Mouse (Mus musculus): ENCODE data around the gene Gxylt2. TPM values are rescaled to one million over a fixed set of nuclear protein-coding genes. Genes with fewer than 3 reads are reported as not detected.

Gxylt2 gene
- polyA plus RNA-seq, 1 experiment from 2014 or later, result 0.32 TPM

DNA sequence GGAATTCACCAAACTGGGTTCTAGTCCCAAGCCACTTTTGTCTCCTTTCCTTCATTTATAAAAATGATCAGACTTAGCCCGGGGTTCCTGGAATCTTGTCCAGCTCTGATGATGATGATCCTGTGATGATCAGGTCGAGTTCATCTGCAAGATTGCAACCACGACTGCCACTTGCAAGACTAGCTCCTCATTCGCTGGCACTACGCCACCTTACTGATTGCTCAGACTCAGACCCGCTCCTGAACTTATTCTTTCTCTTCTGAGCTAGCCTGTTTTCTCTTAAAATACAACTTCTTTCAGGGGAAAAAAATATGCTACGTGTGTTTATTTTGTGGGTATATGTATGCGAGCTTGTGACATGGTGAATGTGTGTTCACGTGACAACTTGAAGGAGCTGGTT, 4.5 kb downstream of the Gxylt2 start:
- Histone ChIP-seq H3K9me3 (ENCODE audit: control insufficient read depth, low read length) (no peaks in the 10 kb centered on the region), H3K9ac (ENCODE audit: low read depth, low read length) (no peak overlapping the region), H3K4me1 (ENCODE audit: control insufficient read depth, insufficient read depth, low read length) (peaks cover 10% of the 10 kb centered on the region), H3K27me3 (replicated peaks; ENCODE audit: control insufficient read depth, insufficient read depth, low read length) (peaks cover 15% of the 10 kb centered on the region), H3K4me2 (ENCODE audit: low read depth, low read length) (no peak overlapping the region), H3K27ac (ENCODE audit: low read length) (no peak overlapping the region), H3K36me3 (ENCODE audit: control insufficient read depth, insufficient read depth, low read length) (no peaks in the 10 kb centered on the region), H3K4me3 (ENCODE audit: low read length) (no peak overlapping the region)
- no peak for ATAC-seq
- 82% methylated on average over 9 of the region's 9 CpGs for WGBS

DNA sequence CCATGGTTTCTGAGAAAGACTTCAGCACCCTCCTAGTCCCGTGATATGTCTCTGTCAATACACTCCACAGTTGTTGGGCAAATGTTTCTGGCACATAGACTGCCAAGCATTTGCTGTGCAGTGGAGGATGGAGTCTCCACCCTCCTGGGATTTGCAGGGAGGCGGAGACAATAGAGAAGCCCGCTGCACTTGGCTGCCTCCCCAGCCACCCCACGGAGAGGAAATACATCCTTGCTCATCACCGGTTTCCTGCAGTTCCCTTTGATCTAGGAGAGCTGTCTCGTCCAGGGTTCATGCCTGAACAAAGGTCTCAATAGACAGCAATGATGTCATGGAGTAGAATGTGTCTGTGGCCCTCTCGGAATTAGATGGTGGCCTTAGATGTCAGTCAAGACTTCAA, 4.9 kb downstream of the Gxylt2 start:
- WGBS, result 27% methylated on average over 7 of the region's 7 CpGs
- Histone ChIP-seq H3K36me3 (ENCODE audit: control insufficient read depth, insufficient read depth, low read length) (no peaks in the 10 kb centered on the region), H3K27ac (ENCODE audit: low read length) (no peak overlapping the region), H3K9ac (ENCODE audit: low read depth, low read length) (no peak overlapping the region), H3K4me2 (ENCODE audit: low read depth, low read length) (no peak overlapping the region), H3K4me1 (ENCODE audit: control insufficient read depth, insufficient read depth, low read length) (peaks cover 7% of the 10 kb centered on the region), H3K9me3 (ENCODE audit: control insufficient read depth, low read length) (no peaks in the 10 kb centered on the region), H3K27me3 (replicated peaks; ENCODE audit: control insufficient read depth, insufficient read depth, low read length) (peaks cover 10% of the 10 kb centered on the region), H3K4me3 (ENCODE audit: low read length) (no peak overlapping the region)
- ATAC-seq, result peak; percentile 42; the same call in 1 of the 2 replicates

DNA sequence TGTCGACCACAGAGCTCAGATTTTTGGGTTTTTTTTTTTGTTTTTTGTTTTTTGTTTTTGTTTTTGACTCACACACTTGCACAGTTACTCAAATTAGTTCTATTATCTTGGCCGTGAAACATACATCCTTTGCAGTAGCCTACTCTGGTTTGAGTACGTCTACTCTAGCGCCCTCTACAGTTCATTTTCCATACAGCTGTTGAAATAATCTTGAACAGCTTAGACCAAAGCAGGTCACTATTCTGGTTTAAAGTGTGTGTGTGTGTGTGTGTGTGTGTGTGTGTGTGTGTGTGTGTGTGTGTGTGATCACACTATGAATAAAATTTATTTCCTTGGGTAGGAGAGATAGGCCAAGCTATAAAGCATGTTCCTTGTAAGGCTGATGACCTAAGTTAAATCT, 5.6 kb downstream of the Gxylt2 start:
- no peaks in the 10 kb centered on the region for H3K9me3 ChIP-seq (ENCODE audit: control insufficient read depth, low read length)

DNA sequence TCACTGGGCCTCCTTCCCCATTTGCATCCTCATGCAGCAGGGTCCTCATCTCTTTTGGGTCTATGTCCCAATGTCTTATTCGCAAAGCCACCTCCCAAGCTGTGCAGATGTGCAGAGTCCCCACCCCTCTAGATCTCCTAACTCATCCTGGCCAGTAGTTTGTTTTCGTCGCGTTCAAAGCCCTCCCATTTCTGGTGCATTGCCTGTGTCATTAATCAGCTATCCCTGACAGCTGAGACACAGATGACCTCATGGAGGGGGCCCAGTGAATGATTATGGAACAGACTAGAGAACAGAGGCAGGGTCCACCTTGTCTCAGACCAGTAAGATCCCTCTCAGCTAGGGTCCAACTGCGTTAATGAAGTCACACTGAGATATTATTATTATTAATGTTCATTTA, 6.3 kb downstream of the Gxylt2 start:
- no peak overlapping the region for H3K9ac ChIP-seq (ENCODE audit: low read depth, low read length)
- no peak overlapping the region for H3K4me3 ChIP-seq (ENCODE audit: low read length)
- H3K27me3 ChIP-seq (replicated peaks; ENCODE audit: control insufficient read depth, insufficient read depth, low read length), result no peaks in the 10 kb centered on the region; the same call in 1 of the 2 replicates
- no peaks in the 10 kb centered on the region for H3K36me3 ChIP-seq (ENCODE audit: control insufficient read depth, insufficient read depth, low read length)
- no peaks in the 10 kb centered on the region for H3K9me3 ChIP-seq (ENCODE audit: control insufficient read depth, low read length)
- no peaks in the 10 kb centered on the region; the same call in 1 of the 2 replicates for H3K4me1 ChIP-seq (ENCODE audit: control insufficient read depth, insufficient read depth, low read length)
- no peak overlapping the region for H3K4me2 ChIP-seq (ENCODE audit: low read depth, low read length)
- WGBS, result 82% methylated on average over 5 of the region's 5 CpGs
- no peak overlapping the region for H3K27ac ChIP-seq (ENCODE audit: low read length)
- ATAC-seq, result no peak

More for the DNA sequence above, 5.6 kb downstream of the Gxylt2 start:
- no peak for ATAC-seq
- H3K4me1 ChIP-seq (ENCODE audit: control insufficient read depth, insufficient read depth, low read length), result peaks cover 4% of the 10 kb centered on the region
- no peaks in the 10 kb centered on the region for H3K36me3 ChIP-seq (ENCODE audit: control insufficient read depth, insufficient read depth, low read length)
- no peak overlapping the region for H3K9ac ChIP-seq (ENCODE audit: low read depth, low read length)
- no peak overlapping the region for H3K4me3 ChIP-seq (ENCODE audit: low read length)
- WGBS, result 34% methylated on average over 4 of the region's 4 CpGs
- peaks cover 4% of the 10 kb centered on the region for H3K27me3 ChIP-seq (replicated peaks; ENCODE audit: control insufficient read depth, insufficient read depth, low read length)
- no peak overlapping the region for H3K27ac ChIP-seq (ENCODE audit: low read length)
- no peak overlapping the region for H3K4me2 ChIP-seq (ENCODE audit: low read depth, low read length)

DNA sequence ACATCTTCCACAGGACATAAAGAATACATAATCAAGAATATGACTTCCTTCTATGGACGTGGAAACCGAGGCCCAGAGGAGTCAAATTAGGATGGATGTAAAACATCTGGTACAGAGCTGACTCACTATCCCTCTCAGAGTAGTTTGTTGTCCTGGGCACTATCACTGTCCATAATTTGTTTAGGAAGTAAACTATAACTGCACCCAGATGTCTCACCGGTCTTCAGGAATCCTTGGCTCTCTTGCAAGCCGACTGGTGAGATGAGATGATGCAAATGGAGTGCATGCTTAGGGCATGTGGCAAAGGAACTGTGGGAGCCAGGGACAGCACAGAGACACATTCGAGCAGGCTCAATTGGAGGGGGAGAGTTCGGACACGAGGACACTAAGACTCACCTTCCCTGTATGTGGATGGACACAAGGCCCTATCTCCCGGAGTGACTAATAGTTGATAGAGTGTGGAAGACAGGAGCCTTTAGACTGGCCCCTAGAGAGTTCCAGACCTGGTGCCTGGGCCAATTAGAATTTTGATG, 10.8 kb downstream of the Gxylt2 start:
- no peaks in the 10 kb centered on the region for H3K36me3 ChIP-seq (ENCODE audit: control insufficient read depth, insufficient read depth, low read length)
- no peaks in the 10 kb centered on the region; the same call in 1 of the 2 replicates for H3K4me1 ChIP-seq (ENCODE audit: control insufficient read depth, insufficient read depth, low read length)
- H3K27me3 ChIP-seq (replicated peaks; ENCODE audit: control insufficient read depth, insufficient read depth, low read length), result no peaks in the 10 kb centered on the region; the same call in 1 of the 2 replicates
- WGBS, result 75% methylated on average over 8 of the region's 8 CpGs
- 0 out of 2 replicates have a peak, but pooled peaks cover 2% of the 10 kb centered on the region for H3K9me3 ChIP-seq (ENCODE audit: control insufficient read depth, low read length)
- ATAC-seq, result no peak
- no peak overlapping the region for H3K4me3 ChIP-seq (ENCODE audit: low read length)
- no peak overlapping the region for H3K4me2 ChIP-seq (ENCODE audit: low read depth, low read length)
- H3K27ac ChIP-seq (ENCODE audit: low read length), result no peak overlapping the region
- no peak overlapping the region for H3K9ac ChIP-seq (ENCODE audit: low read depth, low read length)

DNA sequence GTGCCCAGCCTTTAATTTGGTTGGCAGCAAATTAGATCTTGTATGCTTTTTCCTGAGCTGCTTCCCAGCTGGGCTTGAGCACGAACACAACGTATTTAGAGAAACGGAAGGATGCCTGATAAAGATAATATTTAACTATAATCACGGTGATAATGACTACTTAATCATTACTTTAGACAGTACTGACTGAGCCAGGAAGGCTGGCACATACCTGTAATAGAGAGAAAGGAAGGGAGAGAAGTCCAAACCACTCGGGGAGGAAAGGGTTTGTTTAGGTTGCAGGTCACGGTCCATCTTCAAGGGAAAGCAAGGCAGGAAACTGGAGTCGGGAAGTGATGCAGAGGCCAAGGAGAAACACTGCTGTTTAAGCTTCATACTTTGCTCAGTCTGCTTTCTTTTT, 11.6 kb downstream of the Gxylt2 start:
- Histone ChIP-seq H3K4me1 (ENCODE audit: control insufficient read depth, insufficient read depth, low read length) (no peaks in the 10 kb centered on the region; the same call in 1 of the 2 replicates), H3K36me3 (ENCODE audit: control insufficient read depth, insufficient read depth, low read length) (no peaks in the 10 kb centered on the region), H3K4me3 (ENCODE audit: low read length) (no peak overlapping the region), H3K9ac (ENCODE audit: low read depth, low read length) (no peak overlapping the region), H3K9me3 (ENCODE audit: control insufficient read depth, low read length) (0 out of 2 replicates have a peak, but pooled peaks cover 2% of the 10 kb centered on the region), H3K27ac (ENCODE audit: low read length) (no peak overlapping the region), H3K4me2 (ENCODE audit: low read depth, low read length) (no peak overlapping the region), H3K27me3 (replicated peaks; ENCODE audit: control insufficient read depth, insufficient read depth, low read length) (no peaks in the 10 kb centered on the region; the same call in 1 of the 2 replicates)
- WGBS, result 49% methylated on average over 7 of the region's 7 CpGs
- no peak for ATAC-seq

DNA sequence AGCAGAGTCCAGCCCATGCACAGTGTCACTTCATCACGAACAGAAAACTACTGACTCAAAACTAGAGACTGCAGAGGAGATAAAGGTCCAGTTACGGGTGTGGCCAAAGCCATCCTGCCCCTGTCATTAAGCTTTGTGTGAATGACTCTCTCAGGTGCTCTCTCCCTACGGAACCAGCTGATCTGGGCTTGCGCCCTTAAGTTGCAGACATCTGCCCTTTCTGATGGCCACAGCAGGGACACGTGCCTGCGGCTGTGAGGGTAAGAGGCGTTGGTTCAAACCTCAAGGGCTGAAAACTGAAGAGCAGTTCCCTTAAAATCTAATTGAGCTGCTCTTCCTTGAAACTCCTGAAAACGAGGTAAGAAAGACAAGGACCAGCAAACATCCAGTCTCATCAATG, 12.3 kb downstream of the Gxylt2 start:
- no peak overlapping the region for H3K4me3 ChIP-seq (ENCODE audit: low read length)
- H3K27ac ChIP-seq (ENCODE audit: low read length), result no peak overlapping the region
- H3K27me3 ChIP-seq (replicated peaks; ENCODE audit: control insufficient read depth, insufficient read depth, low read length), result no peaks in the 10 kb centered on the region; the same call in 1 of the 2 replicates
- 68% methylated on average over 8 of the region's 8 CpGs for WGBS
- H3K4me2 ChIP-seq (ENCODE audit: low read depth, low read length), result no peak overlapping the region
- 0 out of 2 replicates have a peak, but pooled peaks cover 2% of the 10 kb centered on the region for H3K9me3 ChIP-seq (ENCODE audit: control insufficient read depth, low read length)
- H3K4me1 ChIP-seq (ENCODE audit: control insufficient read depth, insufficient read depth, low read length), result no peaks in the 10 kb centered on the region; the same call in 1 of the 2 replicates
- no peak overlapping the region for H3K9ac ChIP-seq (ENCODE audit: low read depth, low read length)
- no peaks in the 10 kb centered on the region for H3K36me3 ChIP-seq (ENCODE audit: control insufficient read depth, insufficient read depth, low read length)
- no peak for ATAC-seq

DNA sequence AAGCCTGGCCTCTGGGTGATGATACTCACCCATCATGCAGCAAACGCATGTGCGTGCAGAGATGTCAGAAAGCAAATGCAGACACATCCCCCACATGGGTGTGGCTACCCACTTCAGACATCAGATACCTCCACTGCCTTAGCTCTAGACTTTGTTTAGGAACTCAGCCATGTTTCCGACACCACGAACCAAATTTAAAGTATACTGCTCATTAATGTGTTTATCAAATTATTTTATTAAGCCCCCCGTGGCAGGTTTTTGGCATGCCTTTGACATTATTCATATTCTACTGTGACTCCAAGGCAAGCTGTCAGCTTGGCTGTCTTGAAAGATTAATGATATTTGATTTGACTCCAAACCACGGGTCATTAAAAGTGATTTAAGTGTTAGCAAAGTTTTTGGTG, 15.6 kb downstream of the Gxylt2 start:
- H3K27me3 ChIP-seq (replicated peaks; ENCODE audit: control insufficient read depth, insufficient read depth, low read length), result no peaks in the 10 kb centered on the region; the same call in 1 of the 2 replicates
- no peaks in the 10 kb centered on the region; the same call in 1 of the 2 replicates for H3K4me1 ChIP-seq (ENCODE audit: control insufficient read depth, insufficient read depth, low read length)
- WGBS, result 55% methylated on average over 6 of the region's 6 CpGs
- ATAC-seq, result no peak
- no peaks in the 10 kb centered on the region for H3K36me3 ChIP-seq (ENCODE audit: control insufficient read depth, insufficient read depth, low read length)
- H3K4me2 ChIP-seq (ENCODE audit: low read depth, low read length), result no peak overlapping the region
- no peak overlapping the region for H3K27ac ChIP-seq (ENCODE audit: low read length)
- 0 out of 2 replicates have a peak, but pooled peaks cover 2% of the 10 kb centered on the region for H3K9me3 ChIP-seq (ENCODE audit: control insufficient read depth, low read length)
- no peak overlapping the region for H3K4me3 ChIP-seq (ENCODE audit: low read length)
- no peak overlapping the region for H3K9ac ChIP-seq (ENCODE audit: low read depth, low read length)

DNA sequence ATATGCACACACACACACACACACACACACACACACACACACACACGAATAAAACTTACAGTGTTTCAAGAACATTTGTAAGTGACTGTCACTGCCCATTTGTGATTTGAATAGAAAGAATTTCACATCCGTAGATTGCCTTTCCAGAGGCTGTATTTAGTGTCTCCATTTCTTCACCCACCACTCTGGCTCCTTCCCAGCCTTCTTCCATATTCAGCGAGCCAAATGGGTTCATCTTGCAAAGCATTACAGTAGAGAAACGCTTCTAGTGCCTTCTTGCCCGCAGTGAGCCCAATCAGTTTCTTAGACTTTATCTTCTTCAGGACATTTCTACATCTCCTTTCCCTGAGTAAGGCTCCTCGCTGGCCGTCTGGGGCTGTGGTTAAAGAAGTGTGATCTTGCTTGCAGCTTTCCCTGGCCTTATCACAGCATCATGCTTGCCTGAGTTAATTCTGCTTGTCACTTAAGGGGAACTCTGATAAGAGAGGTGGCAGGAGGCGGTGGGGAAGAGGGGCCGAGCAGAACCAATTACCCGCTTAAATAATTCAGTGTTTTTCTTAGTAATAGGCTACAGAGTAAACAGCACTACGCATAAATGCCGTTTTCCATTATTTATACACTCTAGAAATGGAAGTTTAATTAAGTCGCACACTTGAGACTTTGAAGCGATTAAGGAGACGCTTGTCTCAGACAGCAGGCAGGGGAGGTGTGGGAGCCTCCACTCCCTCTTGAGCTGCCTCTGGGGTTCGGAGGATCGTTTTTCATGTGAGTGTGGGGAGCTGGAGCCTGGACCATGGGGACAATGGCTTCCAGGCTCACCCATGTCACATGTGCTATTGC, 16.6 kb downstream of the Gxylt2 start:
- 47% methylated on average over 17 of the region's 17 CpGs for WGBS
- ATAC-seq, result no peak

More for the DNA sequence above, 16.6 kb downstream of the Gxylt2 start:
- no peak overlapping the region for H3K9ac ChIP-seq (ENCODE audit: low read depth, low read length)
- H3K4me2 ChIP-seq (ENCODE audit: low read depth, low read length), result no peak overlapping the region
- no peaks in the 10 kb centered on the region; the same call in 1 of the 2 replicates for H3K27me3 ChIP-seq (replicated peaks; ENCODE audit: control insufficient read depth, insufficient read depth, low read length)
- no peak overlapping the region for H3K27ac ChIP-seq (ENCODE audit: low read length)
- 0 out of 2 replicates have a peak, but pooled peaks cover 2% of the 10 kb centered on the region for H3K9me3 ChIP-seq (ENCODE audit: control insufficient read depth, low read length)
- H3K4me1 ChIP-seq (ENCODE audit: control insufficient read depth, insufficient read depth, low read length), result no peaks in the 10 kb centered on the region; the same call in 1 of the 2 replicates
- no peaks in the 10 kb centered on the region for H3K36me3 ChIP-seq (ENCODE audit: control insufficient read depth, insufficient read depth, low read length)
- H3K4me3 ChIP-seq (ENCODE audit: low read length), result no peak overlapping the region

Measured in intestine, embryonic 16.5 days (tissue).